Mouse (Mus musculus): ENCODE results near the gene Tln1. TPM values are rescaled to one million over a fixed set of nuclear protein-coding genes. Genes with fewer than 3 reads are reported as not detected.

Tln1 gene
- total and polyA plus RNA-seq, 3 experiments: 22.3 to 59.3 (median 50.1) TPM

DNA sequence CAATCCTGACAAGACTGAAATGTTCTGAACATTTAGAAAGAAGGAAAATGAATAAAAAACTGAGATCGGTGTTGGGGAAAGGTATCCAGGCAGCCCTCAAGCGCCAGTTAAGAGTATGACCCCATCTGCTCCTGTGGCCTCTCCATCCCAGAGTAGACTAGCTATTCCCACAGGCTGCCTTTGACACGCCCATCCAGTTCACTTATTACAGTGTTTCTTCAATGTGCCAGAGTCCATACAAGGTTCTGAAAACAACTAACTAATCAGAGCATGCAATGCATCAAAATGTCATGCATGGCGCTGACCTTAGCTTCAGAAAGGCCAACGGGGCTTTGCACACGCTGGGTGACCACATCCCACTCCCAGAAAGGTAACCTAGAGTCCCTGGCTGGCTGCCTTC lies 59.0 kb downstream of the Tln1 start:
- Histone ChIP-seq H3K9ac (ENCODE audit: insufficient read depth, low read depth) (no peak overlapping the region), H3K36me3 (replicated peaks in 1 of 2; ENCODE audit: control insufficient read depth in 1 of 2, insufficient read depth in 1 of 2, low read length in 1 of 2) (no peaks in the 10 kb centered on the region), H3K9me3 (replicated peaks; ENCODE audit: low read length) (no peaks in the 10 kb centered on the region), H3K4me2 (ENCODE audit: insufficient read depth, low read depth, poor library complexity, severe bottlenecking) (no peak overlapping the region), H3K4me1 (ENCODE audit: control insufficient read depth in 1 of 2, insufficient read depth in 2 of 2) (peaks cover 0 to 13% of the 10 kb centered on the region in 2 experiments; a peak in 2 of 4 replicates), H3K4me3 (replicated peaks in 1 of 3; ENCODE audit: low read depth in 2 of 3, low read length in 2 of 3, poor library complexity in 1 of 3) (no peak overlapping the region), H3K27me3 (replicated peaks) (peaks cover 86% of the 10 kb centered on the region), H3K27ac (ENCODE audit: insufficient read depth, low read depth) (no peak overlapping the region), H3K79me2 (replicated peaks; ENCODE audit: control insufficient read depth, extremely low read depth, insufficient read depth, poor library complexity, severe bottlenecking) (no peaks in the 10 kb centered on the region)
- in situ Hi-C loops (cut with MboI; ENCODE audit: low pct_ligation_motif_present, low pct_unique_long_range_greater_than_20kb, low sequenced_read_pairs) (no loop called here), dilution Hi-C loops (cut with MboI; ENCODE audit: extremely low pct_ligation_motif_present, extremely low pct_unique_long_range_greater_than_20kb, low sequenced_read_pairs) (no loop called here)
- no peak for DNase-seq (ENCODE audit: extremely low read depth)
- TF ChIP-seq MXI1 (IDR thresholded peaks at IDR 0.05; ENCODE audit: low read depth, low read length): no peak
- no peak for TF ChIP-seq CHD1 (IDR thresholded peaks at IDR 0.05; ENCODE audit: low read depth, low read length)
- no peak for TF ChIP-seq PAX5 (IDR thresholded peaks at IDR 0.05; ENCODE audit: low read length)
- no peak for TF ChIP-seq POLR2A (IDR thresholded peaks at IDR 0.05; ENCODE audit: low read depth, low read length)
- TF ChIP-seq MYC (IDR thresholded peaks at IDR 0.05; ENCODE audit: low read depth, low read length): no peak
- TF ChIP-seq IRF4 (IDR thresholded peaks at IDR 0.05; ENCODE audit: low read depth, low read length): no peak
- no peak for TF ChIP-seq EP300 (IDR thresholded peaks at IDR 0.05; ENCODE audit: low read length)
- TF ChIP-seq GABPA (IDR thresholded peaks at IDR 0.05; ENCODE audit: insufficient replicate concordance, low read depth, low read length): no peak
- TF ChIP-seq UBTF (IDR thresholded peaks at IDR 0.05; ENCODE audit: low read depth, low read length): no peak
- no peak for TF ChIP-seq USF1 (IDR thresholded peaks at IDR 0.05; ENCODE audit: low read depth, low read length)

DNA sequence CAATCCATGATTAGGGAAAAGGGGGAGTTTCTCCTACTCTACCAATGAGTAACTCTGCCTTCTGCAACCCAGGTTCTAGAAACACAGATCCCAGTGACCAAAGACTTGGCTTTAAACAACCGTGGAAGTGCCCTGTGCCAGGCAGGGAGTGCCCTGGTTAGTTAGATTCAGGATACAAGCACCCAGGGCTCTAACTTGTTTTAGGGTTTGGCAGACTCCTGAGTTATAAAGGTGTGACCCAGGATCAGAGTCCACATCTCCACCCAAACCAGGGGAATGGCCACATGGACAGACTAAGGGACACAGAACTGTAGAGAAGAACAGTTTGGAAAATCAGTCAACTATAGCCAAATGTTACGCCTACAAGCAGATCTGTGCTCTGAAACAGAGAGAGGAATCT lies 59.5 kb downstream of the Tln1 start:
- Histone ChIP-seq H3K79me2 (replicated peaks; ENCODE audit: control insufficient read depth, extremely low read depth, insufficient read depth, poor library complexity, severe bottlenecking) (no peaks in the 10 kb centered on the region), H3K4me3 (replicated peaks in 1 of 3; ENCODE audit: low read depth in 2 of 3, low read length in 2 of 3, poor library complexity in 1 of 3) (no peak overlapping the region), H3K9ac (ENCODE audit: insufficient read depth, low read depth) (no peak overlapping the region), H3K4me1 (ENCODE audit: control insufficient read depth in 1 of 2, insufficient read depth in 2 of 2) (peaks cover 0 to 13% of the 10 kb centered on the region in 2 experiments; a peak in 2 of 4 replicates), H3K9me3 (replicated peaks; ENCODE audit: low read length) (no peaks in the 10 kb centered on the region), H3K4me2 (ENCODE audit: insufficient read depth, low read depth, poor library complexity, severe bottlenecking) (no peak overlapping the region), H3K27ac (ENCODE audit: insufficient read depth, low read depth) (no peak overlapping the region), H3K27me3 (replicated peaks) (peaks cover 83% of the 10 kb centered on the region), H3K36me3 (replicated peaks in 1 of 2; ENCODE audit: control insufficient read depth in 1 of 2, insufficient read depth in 1 of 2, low read length in 1 of 2) (no peaks in the 10 kb centered on the region)
- in situ Hi-C loops (cut with MboI; ENCODE audit: low pct_ligation_motif_present, low pct_unique_long_range_greater_than_20kb, low sequenced_read_pairs): no loop called here
- dilution Hi-C loops (cut with MboI; ENCODE audit: extremely low pct_ligation_motif_present, extremely low pct_unique_long_range_greater_than_20kb, low sequenced_read_pairs): no loop called here
- TF ChIP-seq UBTF (IDR thresholded peaks at IDR 0.05; ENCODE audit: low read depth, low read length) (no peak), RAD21 (IDR thresholded peaks at IDR 0.05; ENCODE audit: low read depth, low read length) (no peak), SIN3A (IDR thresholded peaks at IDR 0.05; ENCODE audit: low read length) (no peak), JUND (conservative IDR thresholded peaks at IDR 0.05; ENCODE audit: low read depth, low read length) (no peak), MEF2A (IDR thresholded peaks at IDR 0.05; ENCODE audit: borderline replicate concordance, low read depth, low read length) (no peak), CHD1 (IDR thresholded peaks at IDR 0.05; ENCODE audit: low read depth, low read length) (no peak), MAZ (IDR thresholded peaks at IDR 0.05; ENCODE audit: low read depth, low read length) (no peak), HCFC1 (IDR thresholded peaks at IDR 0.05; ENCODE audit: low read depth, low read length) (no peak), ZNF384 (IDR thresholded peaks at IDR 0.05; ENCODE audit: low read depth, low read length) (no peak), ETS1 (conservative IDR thresholded peaks at IDR 0.05; ENCODE audit: low read depth, low read length) (no peak), JUN (IDR thresholded peaks at IDR 0.05; ENCODE audit: insufficient read depth, low read depth, low read length) (no peak), E2F4 (IDR thresholded peaks at IDR 0.05; ENCODE audit: insufficient replicate concordance, low read depth, low read length) (no peak)
- DNase-seq (ENCODE audit: extremely low read depth): no peak
